Mouse (Mus musculus): ENCODE results near the gene Olfr937.

Gene Olfr937

DNA sequence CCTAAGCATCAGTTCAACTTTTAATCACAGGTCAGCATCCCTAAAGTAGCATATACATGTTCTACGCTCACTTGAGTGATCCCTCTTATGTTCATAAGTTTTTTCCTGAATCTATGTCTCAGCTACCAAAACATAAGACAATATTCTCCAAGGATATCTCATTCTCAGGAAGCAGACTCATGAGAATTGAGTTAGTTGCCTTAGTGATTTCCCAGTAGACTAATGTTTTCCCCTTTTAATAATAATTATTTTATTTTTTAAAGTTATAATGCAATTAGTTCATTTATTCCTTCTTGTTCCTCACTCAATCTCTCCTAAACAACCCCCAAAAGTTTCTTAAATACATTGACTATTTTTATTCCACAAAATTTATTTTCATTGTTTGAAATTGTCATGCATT, at the start of gene Olfr937:
Gene Olfr937 (minus strand): TSS at position 101 of the 400 bp plus-strand sequence.
- DNase-seq = no peak

DNA sequence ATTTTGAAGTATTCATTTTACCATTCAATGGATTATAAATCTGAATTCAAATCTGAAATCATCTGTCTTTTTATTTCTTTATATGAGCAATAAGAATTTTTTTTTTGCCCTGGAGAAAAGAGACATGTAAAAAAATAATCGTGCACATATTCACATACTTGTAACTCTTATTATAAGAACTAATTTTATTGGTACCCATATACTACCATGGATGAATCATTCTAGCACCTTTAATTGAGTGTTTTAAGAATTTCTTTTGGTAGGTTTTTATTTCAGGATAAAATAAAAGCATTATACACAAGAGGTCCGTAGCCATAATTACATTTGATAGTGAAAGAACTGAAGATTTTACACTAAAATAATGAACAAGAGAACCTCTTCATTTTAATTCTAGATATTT, 14.0 kb upstream of the Olfr937 start, which contains the start of gene Olfr938:
Gene Olfr938 (minus strand): TSS at position 101 of the 400 bp plus-strand sequence.
- no peak for DNase-seq

DNA sequence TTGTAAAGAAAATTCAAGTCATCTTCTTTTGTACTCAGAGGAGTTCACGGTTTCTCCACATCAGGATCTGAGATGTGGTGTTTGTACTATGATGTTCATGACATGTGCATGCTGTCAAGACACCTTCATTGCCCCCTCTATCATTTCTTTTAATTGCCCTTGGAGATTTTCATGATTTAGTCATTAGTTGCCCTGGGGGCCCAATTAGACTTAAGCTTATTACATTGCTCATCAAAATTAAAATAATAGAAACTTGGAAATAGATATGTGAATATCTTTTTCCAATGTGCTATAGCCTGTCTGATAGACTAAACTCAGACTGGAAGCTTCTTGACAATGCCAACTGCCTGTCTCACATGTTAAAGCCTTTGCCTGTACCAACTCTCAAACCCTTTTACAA, 41.5 kb downstream of the Olfr937 start, which contains the start of gene Olfr146:
Gene Olfr146 (minus strand): TSS at position 101 of the 400 bp plus-strand sequence.
- no peak for DNase-seq

Measured in B cell, adult 2 months (primary cell).